Mouse (Mus musculus): ENCODE measurements around the gene Nucks1. TPM values are rescaled to one million over a fixed set of nuclear protein-coding genes. Genes with fewer than 3 reads are reported as not detected.

Nucks1 gene
- polyA plus RNA-seq, 1 experiment = 180 TPM

DNA sequence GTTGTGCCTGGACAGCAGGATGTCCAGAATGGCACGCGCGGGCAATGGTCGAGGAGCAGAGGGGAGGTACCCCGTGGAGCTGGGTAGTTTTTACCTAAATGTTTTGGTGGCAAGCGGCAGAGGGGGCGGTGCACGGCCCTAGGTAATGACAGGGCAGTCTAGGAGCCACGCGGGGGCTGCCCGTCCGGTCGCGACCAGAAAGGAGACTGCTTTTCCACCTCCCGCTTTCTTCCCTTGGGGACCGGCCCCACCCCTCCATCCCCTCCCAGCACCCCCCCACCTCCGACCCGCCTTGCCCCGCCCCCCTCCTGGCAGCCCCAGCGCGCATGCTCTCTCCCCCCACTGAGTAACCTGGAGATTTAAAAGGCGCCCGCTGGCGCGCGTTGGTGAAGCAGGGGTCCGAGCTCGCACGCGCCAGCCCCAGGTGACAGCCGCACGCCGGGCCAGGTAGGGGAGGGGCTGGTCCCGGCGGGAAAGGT, 52.3 kb downstream of the Nucks1 start, which contains the start of gene Slc45a3:
Slc45a3 (plus strand) TSS at position 362 of the 479 bp plus-strand sequence.
- H3K27ac ChIP-seq (ENCODE audit: insufficient read depth, low read length) = no peak within 1 kb of the TSS
- H3K4me3 ChIP-seq (ENCODE audit: insufficient read depth, low read length) = peak within 1 kb of the TSS; percentile 60
- TF ChIP-seq POLR2A (IDR thresholded peaks at IDR 0.05; ENCODE audit: low read depth, low read length) = no peak
- no peak for TF ChIP-seq CTCF (IDR thresholded peaks at IDR 0.05; ENCODE audit: borderline replicate concordance, insufficient read depth, low read length)
- H3K4me1 ChIP-seq (ENCODE audit: control insufficient read depth, insufficient read depth, low read length) = no peaks in the 10 kb centered on the region

- no peaks in the 10 kb centered on the region for H3K4me1 ChIP-seq (ENCODE audit: control insufficient read depth, insufficient read depth, low read length)
- no peak for TF ChIP-seq CTCF (IDR thresholded peaks at IDR 0.05; ENCODE audit: borderline replicate concordance, insufficient read depth, low read length)
- TF ChIP-seq POLR2A (IDR thresholded peaks at IDR 0.05; ENCODE audit: low read depth, low read length) = no peak
- H3K4me3 ChIP-seq (ENCODE audit: insufficient read depth, low read length) = peak overlapping the region; percentile 60
- no peak overlapping the region for H3K27ac ChIP-seq (ENCODE audit: insufficient read depth, low read length)
Measured at GRCm38 (mm10) chr1:131963085-131963951, 53.0 kb downstream of the Nucks1 start.

GRCm38 (mm10) chr1:131964100-131964499, 53.8 kb downstream of the Nucks1 start:
- H3K4me3 ChIP-seq (ENCODE audit: insufficient read depth, low read length) = no peak overlapping the region
- TF ChIP-seq CTCF (IDR thresholded peaks at IDR 0.05; ENCODE audit: borderline replicate concordance, insufficient read depth, low read length) = no peak
- no peak for TF ChIP-seq POLR2A (IDR thresholded peaks at IDR 0.05; ENCODE audit: low read depth, low read length)
- no peaks in the 10 kb centered on the region for H3K4me1 ChIP-seq (ENCODE audit: control insufficient read depth, insufficient read depth, low read length)
- no peak overlapping the region for H3K27ac ChIP-seq (ENCODE audit: insufficient read depth, low read length)

DNA sequence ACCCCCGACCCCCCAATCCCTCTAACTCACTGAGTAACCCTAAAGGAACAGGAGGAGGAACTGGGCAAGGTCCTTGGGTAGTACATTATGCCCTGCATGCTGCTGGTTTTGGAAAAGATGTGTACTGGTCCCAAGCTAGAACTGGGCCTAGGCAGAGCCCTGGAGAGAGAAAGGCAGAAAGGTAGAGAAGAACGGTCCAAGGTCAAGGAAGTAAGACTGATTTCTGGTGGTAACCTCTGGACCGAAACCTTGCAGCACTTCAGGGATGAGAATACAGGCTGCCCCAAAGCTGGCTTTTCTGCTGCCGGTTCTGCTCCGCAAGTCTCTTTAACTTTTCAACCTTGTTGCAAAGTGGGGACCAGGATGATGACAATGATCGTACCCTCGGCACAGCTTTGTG, 54.2 kb downstream of the Nucks1 start:
- TF ChIP-seq POLR2A (IDR thresholded peaks at IDR 0.05; ENCODE audit: low read depth, low read length) = no peak
- no peak for TF ChIP-seq CTCF (IDR thresholded peaks at IDR 0.05; ENCODE audit: borderline replicate concordance, insufficient read depth, low read length)
- Histone ChIP-seq H3K27ac (ENCODE audit: insufficient read depth, low read length) (no peak overlapping the region), H3K4me3 (ENCODE audit: insufficient read depth, low read length) (no peak overlapping the region), H3K4me1 (ENCODE audit: control insufficient read depth, insufficient read depth, low read length) (no peaks in the 10 kb centered on the region)

DNA sequence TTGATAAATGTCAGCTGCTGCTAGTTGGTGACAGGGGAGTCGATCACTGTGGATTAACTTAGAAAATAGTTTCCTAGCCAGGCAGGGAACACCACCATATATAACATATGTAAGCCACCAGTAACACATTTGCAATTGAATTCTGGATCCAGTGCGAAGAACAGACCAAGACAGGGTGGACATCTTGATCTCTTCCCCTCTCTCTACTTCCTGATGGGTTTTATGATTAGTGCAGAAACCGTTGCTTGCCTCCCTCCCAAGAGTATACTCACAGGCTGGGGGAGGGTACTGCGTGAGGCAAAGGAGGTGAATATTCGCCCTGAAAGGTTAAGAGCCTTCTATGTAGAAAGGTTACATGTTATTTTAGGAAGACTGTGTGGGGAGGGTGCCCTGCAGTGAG, 55.5 kb downstream of the Nucks1 start:
- no peak overlapping the region for H3K4me3 ChIP-seq (ENCODE audit: insufficient read depth, low read length)
- H3K27ac ChIP-seq (ENCODE audit: insufficient read depth, low read length) = no peak overlapping the region
- no peaks in the 10 kb centered on the region for H3K4me1 ChIP-seq (ENCODE audit: control insufficient read depth, insufficient read depth, low read length)
- TF ChIP-seq CTCF (IDR thresholded peaks at IDR 0.05; ENCODE audit: borderline replicate concordance, insufficient read depth, low read length) = no peak

GRCm38 (mm10) chr1:131967336-131967735, 57.0 kb downstream of the Nucks1 start:
- Histone ChIP-seq H3K4me3 (ENCODE audit: insufficient read depth, low read length) (no peak overlapping the region), H3K4me1 (ENCODE audit: control insufficient read depth, insufficient read depth, low read length) (no peaks in the 10 kb centered on the region), H3K27ac (ENCODE audit: insufficient read depth, low read length) (no peak overlapping the region)
- TF ChIP-seq POLR2A (IDR thresholded peaks at IDR 0.05; ENCODE audit: low read depth, low read length) (no peak), CTCF (IDR thresholded peaks at IDR 0.05; ENCODE audit: borderline replicate concordance, insufficient read depth, low read length) (no peak)

DNA sequence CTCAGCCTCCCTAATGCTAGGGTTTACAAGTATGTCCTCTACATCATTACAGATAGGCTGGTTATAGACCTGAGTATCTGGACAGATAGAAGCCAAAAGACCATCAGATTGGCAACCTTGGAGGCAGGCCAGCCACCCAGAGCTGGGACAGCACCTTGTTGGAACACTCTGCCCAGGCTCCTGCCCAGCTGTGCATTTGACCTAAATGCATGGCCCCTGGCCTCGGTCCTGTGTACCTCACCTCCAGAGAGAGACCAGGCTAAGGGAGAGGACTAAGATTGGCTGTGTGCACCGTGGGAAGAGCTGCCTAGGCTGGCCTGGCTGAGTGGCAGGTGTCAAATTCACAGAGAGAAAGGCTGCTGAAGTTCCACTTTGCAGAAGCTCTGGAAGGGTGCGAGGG, 58.2 kb downstream of the Nucks1 start:
- no peak overlapping the region for H3K4me3 ChIP-seq (ENCODE audit: insufficient read depth, low read length)
- H3K27ac ChIP-seq (ENCODE audit: insufficient read depth, low read length) = no peak overlapping the region
- TF ChIP-seq CTCF (IDR thresholded peaks at IDR 0.05; ENCODE audit: borderline replicate concordance, insufficient read depth, low read length) (no peak), POLR2A (IDR thresholded peaks at IDR 0.05; ENCODE audit: low read depth, low read length) (no peak)
- no peaks in the 10 kb centered on the region for H3K4me1 ChIP-seq (ENCODE audit: control insufficient read depth, insufficient read depth, low read length)

GRCm38 (mm10) chr1:131968983-131969382, 58.6 kb downstream of the Nucks1 start:
- Histone ChIP-seq H3K4me3 (ENCODE audit: insufficient read depth, low read length) (no peak overlapping the region), H3K4me1 (ENCODE audit: control insufficient read depth, insufficient read depth, low read length) (no peaks in the 10 kb centered on the region), H3K27ac (ENCODE audit: insufficient read depth, low read length) (no peak overlapping the region)
- no peak for TF ChIP-seq POLR2A (IDR thresholded peaks at IDR 0.05; ENCODE audit: low read depth, low read length)
- no peak for TF ChIP-seq CTCF (IDR thresholded peaks at IDR 0.05; ENCODE audit: borderline replicate concordance, insufficient read depth, low read length)

DNA sequence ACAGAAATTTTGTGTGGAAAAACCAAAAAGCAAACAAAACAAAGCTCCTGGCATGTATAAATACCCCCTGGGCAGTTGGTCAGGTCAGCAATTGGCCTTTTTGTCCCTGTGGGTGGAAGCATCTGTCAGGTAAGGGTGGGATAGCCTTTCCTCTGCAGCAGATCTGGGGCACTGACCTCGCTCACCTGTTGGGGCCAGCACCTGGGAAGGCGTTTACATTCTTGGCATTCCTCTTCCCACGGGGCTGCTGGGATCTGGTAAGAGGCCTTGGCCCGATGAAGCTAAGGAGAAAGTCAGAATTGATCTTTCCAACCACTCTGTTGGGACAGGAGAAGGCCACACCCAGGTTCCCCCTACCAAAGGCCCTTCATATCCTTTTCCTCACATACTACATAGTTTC, 59.5 kb downstream of the Nucks1 start:
- Histone ChIP-seq H3K4me1 (ENCODE audit: control insufficient read depth, insufficient read depth, low read length) (no peaks in the 10 kb centered on the region), H3K27ac (ENCODE audit: insufficient read depth, low read length) (no peak overlapping the region), H3K4me3 (ENCODE audit: insufficient read depth, low read length) (no peak overlapping the region)
- TF ChIP-seq POLR2A (IDR thresholded peaks at IDR 0.05; ENCODE audit: low read depth, low read length) (no peak), CTCF (IDR thresholded peaks at IDR 0.05; ENCODE audit: borderline replicate concordance, insufficient read depth, low read length) (no peak)

- Histone ChIP-seq H3K4me1 (ENCODE audit: control insufficient read depth, insufficient read depth, low read length) (no peaks in the 10 kb centered on the region), H3K27ac (ENCODE audit: insufficient read depth, low read length) (no peak overlapping the region), H3K4me3 (ENCODE audit: insufficient read depth, low read length) (no peak overlapping the region)
- no peak for TF ChIP-seq POLR2A (IDR thresholded peaks at IDR 0.05; ENCODE audit: low read depth, low read length)
- TF ChIP-seq CTCF (IDR thresholded peaks at IDR 0.05; ENCODE audit: borderline replicate concordance, insufficient read depth, low read length) = no peak
Measured at GRCm38 (mm10) chr1:131970322-131970660, 60.0 kb downstream of the Nucks1 start.

All from embryonic fibroblast, embryonic 13.5 days (primary cell).